Mouse (Mus musculus) adrenal gland, postnatal 10 days (tissue): ENCODE results near the gene Gm4778. TPM values are rescaled to one million over a fixed set of nuclear protein-coding genes. Genes with fewer than 3 reads are reported as not detected.
A peak's percentile ranks its signal among the peaks of the same experiment; 100 is the strongest.
"Not testable (repeated sequence)": the region's sequence is repeated elsewhere in the genome, so short reads cannot be mapped to it uniquely, and the experiment has no call there.

ENCODE experiments used
- DNase-seq: peaks from one replicate; pipeline ENCODE4 v3.0.0; 2021; ENCODE audit warnings: mixed read lengths
- long read RNA-seq, 2 experiments: library from polyadenylated mRNA; stranded (forward); transcript quantifications; one replicate each; pipeline ENCODE4 v2.0.0; 2021
- total RNA-seq, 2 experiments: library from RNA; stranded (reverse); gene quantifications; 2 replicates each; pipeline ENCODE4 v1.2.3; 2021

The Gm4778 gene
- not detected for total RNA-seq
- long read RNA-seq, experiment 1: 0 reads
- long read RNA-seq, experiment 2: 0 reads

- DNase-seq: not testable (repeated sequence)
Measured at GRCm38 (mm10) chr3:94263736-94264135, at the start of gene Gm4778. Gm4778 (plus strand) TSS chr3:94264036.

GRCm38 (mm10) chr3:94260598-94260997, 3.2 kb upstream of the Gm4778 start:
- DNase-seq: peak; percentile 2

GRCm38 (mm10) chr3:94275991-94276390, 12.2 kb downstream of the Gm4778 start:
- DNase-seq: no peak

- no peak for DNase-seq
Measured at GRCm38 (mm10) chr3:94305457-94305856, 41.6 kb downstream of the Gm4778 start.

GRCm38 (mm10) chr3:94306975-94307374, 43.1 kb downstream of the Gm4778 start:
- DNase-seq: no peak

- peak; percentile 97 for DNase-seq
Measured at GRCm38 (mm10) chr3:94309633-94310363, 46.0 kb downstream of the Gm4778 start, which contains the start of gene Them4. Them4 (plus strand) TSS chr3:94310089.

GRCm38 (mm10) chr3:94310491-94310890, 46.7 kb downstream of the Gm4778 start:
- DNase-seq: no peak

GRCm38 (mm10) chr3:94310911-94311310, 47.1 kb downstream of the Gm4778 start:
- no peak for DNase-seq

- DNase-seq: no peak
Measured at GRCm38 (mm10) chr3:94311376-94311775, 47.5 kb downstream of the Gm4778 start.

Other genes starting within 250 kb of the Gm4778 start
- gene Gm9125, start 209.2 kb upstream of the Gm4778 start, total RNA-seq: not detected
- not detected for gene Gm10697, start 191.4 kb upstream of the Gm4778 start, total RNA-seq
- not detected for gene Gm10696, start 85.8 kb upstream of the Gm4778 start, total RNA-seq
- not detected for gene Gm5286, start 67.3 kb upstream of the Gm4778 start, total RNA-seq
- 10 to 100 TPM; 10.7 to 11.8 TPM for gene Them4, start 46.1 kb downstream of the Gm4778 start, total RNA-seq
- not detected for gene Them5, start 78.1 kb downstream of the Gm4778 start, total RNA-seq
- under 1 TPM in 1 of 2 experiments, not detected in 1; 0.73 TPM for gene C2cd4d, start 98.4 kb downstream of the Gm4778 start, total RNA-seq
- 10 to 100 TPM; 28.0 to 35.6 TPM for gene Rorc, start 108.8 kb downstream of the Gm4778 start, total RNA-seq
- 1 to 10 TPM in 1 of 2 experiments, under 1 TPM in 1; 0.99 to 1.0 TPM for gene Lingo4, start 134.5 kb downstream of the Gm4778 start, total RNA-seq
- 10 to 100 TPM in 1 of 2 experiments, 1 to 10 TPM in 1; 9.7 to 12.1 TPM for gene Tdrkh, start 149.2 kb downstream of the Gm4778 start, total RNA-seq
- gene Mrpl9, start 179.3 kb downstream of the Gm4778 start, total RNA-seq: 10 to 100 TPM; 94.5 to 97.7 TPM
- 1 to 10 TPM in 1 of 2 experiments, not detected in 1; 1.1 TPM for gene Oaz3, start 179.9 kb downstream of the Gm4778 start, total RNA-seq
- gene Celf3, start 214.3 kb downstream of the Gm4778 start, total RNA-seq: 10 to 100 TPM; 17.0 to 30.7 TPM
- gene Riiad1, start 216.3 kb downstream of the Gm4778 start, total RNA-seq: 1 to 10 TPM; 3.2 to 5.2 TPM